Mouse (Mus musculus): Measurements from ENCODE around the gene Syt13. TPM values are rescaled to one million over a fixed set of nuclear protein-coding genes. Genes with fewer than 3 reads are reported as not detected.

The Syt13 gene
- polyA plus RNA-seq, 1 experiment from 2014 or later, result 11.1 TPM

GRCm38 (mm10) chr2:92903650-92904049 is 11.2 kb upstream of the Syt13 start:
- Histone ChIP-seq H3K4me3 (no peak overlapping the region), H3K4me1 (peaks cover 12% of the 10 kb centered on the region), H3K36me3 (no peaks in the 10 kb centered on the region), H3K27me3 (ENCODE audit: low read depth, poor library complexity, severe bottlenecking) (peaks cover 7% of the 10 kb centered on the region; the same call in 1 of the 2 replicates), H3K27ac (replicated peaks) (no peak overlapping the region), H3K9me3 (replicated peaks) (no peaks in the 10 kb centered on the region)
- no peak for DNase-seq (ENCODE audit: low spot score)
- WGBS, result 83% methylated on average over 13 of the region's 13 CpGs

GRCm38 (mm10) chr2:92904307-92904859 is 10.5 kb upstream of the Syt13 start:
- Histone ChIP-seq H3K4me3 (no peak overlapping the region), H3K4me1 (peaks cover 10% of the 10 kb centered on the region), H3K27me3 (ENCODE audit: low read depth, poor library complexity, severe bottlenecking) (peaks cover 7% of the 10 kb centered on the region; the same call in 1 of the 2 replicates), H3K9me3 (replicated peaks) (no peaks in the 10 kb centered on the region), H3K36me3 (no peaks in the 10 kb centered on the region), H3K27ac (replicated peaks) (no peak overlapping the region)
- DNase-seq (ENCODE audit: low spot score), result peak; percentile 41
- 28% methylated on average over 8 of the region's 8 CpGs for WGBS

- H3K36me3 ChIP-seq, result no peaks in the 10 kb centered on the region
- no peak overlapping the region for H3K27ac ChIP-seq (replicated peaks)
- 84% methylated on average over 4 of the region's 4 CpGs for WGBS
- no peak overlapping the region for H3K4me3 ChIP-seq
- no peak for DNase-seq (ENCODE audit: low spot score)
- no peaks in the 10 kb centered on the region for H3K9me3 ChIP-seq (replicated peaks)
- peaks cover 38% of the 10 kb centered on the region for H3K27me3 ChIP-seq (ENCODE audit: low read depth, poor library complexity, severe bottlenecking)
- peaks cover 34% of the 10 kb centered on the region for H3K4me1 ChIP-seq
Observed at GRCm38 (mm10) chr2:92910371-92910770, 4.5 kb upstream of the Syt13 start.

- Histone ChIP-seq H3K27me3 (ENCODE audit: low read depth, poor library complexity, severe bottlenecking) (peaks cover 51% of the 10 kb centered on the region), H3K36me3 (no peaks in the 10 kb centered on the region), H3K4me3 (no peak overlapping the region), H3K27ac (replicated peaks) (no peak overlapping the region), H3K4me1 (peaks cover 52% of the 10 kb centered on the region), H3K9me3 (replicated peaks) (no peaks in the 10 kb centered on the region)
- no peak for DNase-seq (ENCODE audit: low spot score)
Observed at GRCm38 (mm10) chr2:92912312-92912711, 2.6 kb upstream of the Syt13 start.

GRCm38 (mm10) chr2:92913295-92913694 is 1.6 kb upstream of the Syt13 start:
- Histone ChIP-seq H3K36me3 (no peaks in the 10 kb centered on the region), H3K4me1 (peaks cover 62% of the 10 kb centered on the region), H3K27me3 (ENCODE audit: low read depth, poor library complexity, severe bottlenecking) (peaks cover 60% of the 10 kb centered on the region), H3K4me3 (no peak overlapping the region), H3K9me3 (replicated peaks) (no peaks in the 10 kb centered on the region), H3K27ac (replicated peaks) (no peak overlapping the region)
- DNase-seq (ENCODE audit: low spot score), result no peak
- WGBS, result 11% methylated on average over 9 of the region's 9 CpGs

- H3K4me3 ChIP-seq, result peak overlapping the region; percentile 63
- peaks cover 63% of the 10 kb centered on the region for H3K27me3 ChIP-seq (ENCODE audit: low read depth, poor library complexity, severe bottlenecking)
- H3K9me3 ChIP-seq (replicated peaks), result no peaks in the 10 kb centered on the region
- peak overlapping the region; percentile 79 for H3K27ac ChIP-seq (replicated peaks)
- 19% methylated on average over 9 of the region's 10 CpGs for WGBS
- peak; percentile 41 for DNase-seq (ENCODE audit: low spot score)
- no peaks in the 10 kb centered on the region for H3K36me3 ChIP-seq
- peaks cover 76% of the 10 kb centered on the region for H3K4me1 ChIP-seq
Observed at GRCm38 (mm10) chr2:92915659-92916631, 1.0 kb downstream of the Syt13 start.

- WGBS, result 48% methylated on average over 7 of the region's 7 CpGs
- no peak for DNase-seq (ENCODE audit: low spot score)
- Histone ChIP-seq H3K27me3 (ENCODE audit: low read depth, poor library complexity, severe bottlenecking) (peaks cover 59% of the 10 kb centered on the region), H3K4me3 (no peak overlapping the region), H3K9me3 (replicated peaks) (no peaks in the 10 kb centered on the region), H3K27ac (replicated peaks) (no peak overlapping the region; the same call in 1 of the 2 replicates), H3K36me3 (no peaks in the 10 kb centered on the region), H3K4me1 (peaks cover 71% of the 10 kb centered on the region)
Observed at GRCm38 (mm10) chr2:92917405-92918142, 2.7 kb downstream of the Syt13 start.

GRCm38 (mm10) chr2:92920709-92921108 is 5.8 kb downstream of the Syt13 start:
- DNase-seq (ENCODE audit: low spot score), result no peak
- Histone ChIP-seq H3K27me3 (ENCODE audit: low read depth, poor library complexity, severe bottlenecking) (peaks cover 28% of the 10 kb centered on the region), H3K9me3 (replicated peaks) (no peaks in the 10 kb centered on the region), H3K4me3 (no peak overlapping the region), H3K36me3 (no peaks in the 10 kb centered on the region), H3K27ac (replicated peaks) (no peak overlapping the region), H3K4me1 (peaks cover 41% of the 10 kb centered on the region)
- 74% methylated on average over 4 of the region's 4 CpGs for WGBS

GRCm38 (mm10) chr2:92924677-92925259 is 9.9 kb downstream of the Syt13 start:
- peaks cover 8% of the 10 kb centered on the region; the same call in 1 of the 2 replicates for H3K4me1 ChIP-seq
- no peak overlapping the region for H3K4me3 ChIP-seq
- no peaks in the 10 kb centered on the region for H3K27me3 ChIP-seq (ENCODE audit: low read depth, poor library complexity, severe bottlenecking)
- no peak overlapping the region for H3K27ac ChIP-seq (replicated peaks)
- no peaks in the 10 kb centered on the region for H3K9me3 ChIP-seq (replicated peaks)
- DNase-seq (ENCODE audit: low spot score), result no peak
- no peaks in the 10 kb centered on the region for H3K36me3 ChIP-seq
- WGBS, result 75% methylated on average over 6 of the region's 6 CpGs

GRCm38 (mm10) chr2:92929696-92930095 is 14.8 kb downstream of the Syt13 start:
- H3K4me3 ChIP-seq, result no peak overlapping the region
- 74% methylated on average over 5 of the region's 5 CpGs for WGBS
- no peak overlapping the region for H3K27ac ChIP-seq (replicated peaks)
- H3K36me3 ChIP-seq, result no peaks in the 10 kb centered on the region
- H3K4me1 ChIP-seq, result peaks cover 15% of the 10 kb centered on the region
- H3K9me3 ChIP-seq (replicated peaks), result no peaks in the 10 kb centered on the region
- DNase-seq (ENCODE audit: low spot score), result no peak
- H3K27me3 ChIP-seq (ENCODE audit: low read depth, poor library complexity, severe bottlenecking), result no peaks in the 10 kb centered on the region

GRCm38 (mm10) chr2:92931061-92931460 is 16.2 kb downstream of the Syt13 start:
- Histone ChIP-seq H3K4me1 (peaks cover 25% of the 10 kb centered on the region), H3K27ac (replicated peaks) (no peak overlapping the region), H3K36me3 (no peaks in the 10 kb centered on the region), H3K27me3 (ENCODE audit: low read depth, poor library complexity, severe bottlenecking) (no peaks in the 10 kb centered on the region), H3K4me3 (no peak overlapping the region), H3K9me3 (replicated peaks) (no peaks in the 10 kb centered on the region)
- no peak for DNase-seq (ENCODE audit: low spot score)
- 89% methylated on average over 7 of the region's 7 CpGs for WGBS

- no peak overlapping the region for H3K27ac ChIP-seq (replicated peaks)
- H3K36me3 ChIP-seq, result no peaks in the 10 kb centered on the region
- no peak overlapping the region for H3K4me3 ChIP-seq
- no peak for DNase-seq (ENCODE audit: low spot score)
- H3K4me1 ChIP-seq, result peaks cover 25% of the 10 kb centered on the region
- H3K9me3 ChIP-seq (replicated peaks), result no peaks in the 10 kb centered on the region
- no peaks in the 10 kb centered on the region for H3K27me3 ChIP-seq (ENCODE audit: low read depth, poor library complexity, severe bottlenecking)
- WGBS, result 91% methylated on average over 6 of the region's 6 CpGs
Observed at GRCm38 (mm10) chr2:92933379-92933778, 18.5 kb downstream of the Syt13 start.
